Comparison of ENCODE assay signal across 20 mouse cellular contexts in genomic region chr5:17127501-17127900, GRCm38 (mm10).
"Had no signal": no experiment of that assay in that cellular context is flagged by ENCODE, and none has a peak within 500 bp of the region (broad histone marks: within the 10 kb centered on the region; RNA-seq: fewer than 3 reads in every experiment).

No protein-coding gene starts in this region.

- H3K9ac ChIP-seq: limb, embryonic 12.5 days; limb, embryonic 15.5 days; liver, embryonic 14.5 days; liver, postnatal 0 days; lung, embryonic 14.5 days; midbrain, embryonic 12.5 days; midbrain, embryonic 15.5 days; neural tube, embryonic 12.5 days; neural tube, embryonic 15.5 days; stomach, embryonic 15.5 days had no signal

- H3K4me3 ChIP-seq: limb, embryonic 12.5 days; limb, embryonic 15.5 days; midbrain, embryonic 12.5 days; midbrain, embryonic 15.5 days; neural tube, embryonic 12.5 days; neural tube, embryonic 15.5 days; stomach, embryonic 15.5 days had no signal

- H3K27me3 ChIP-seq: limb, embryonic 12.5 days; limb, embryonic 15.5 days; midbrain, embryonic 12.5 days; midbrain, embryonic 15.5 days; neural tube, embryonic 12.5 days; neural tube, embryonic 15.5 days; stomach, embryonic 15.5 days had no signal

- ATAC-seq: liver, postnatal 0 days; midbrain, embryonic 15.5 days had no signal

- H3K9me3 ChIP-seq: limb, embryonic 12.5 days; limb, embryonic 15.5 days; midbrain, embryonic 12.5 days; midbrain, embryonic 15.5 days; neural tube, embryonic 12.5 days; neural tube, embryonic 15.5 days; stomach, embryonic 15.5 days had no signal

- DNase-seq: kidney, postnatal 14 days; kidney, postnatal 4 days; left cerebral cortex, postnatal 4 days; liver, postnatal 0 days; lung, embryonic 14.5 days; right cerebral cortex, adult 18-20 months; right cerebral cortex, postnatal 14 days; right cerebral cortex, postnatal 4 days; spleen, adult 18-20 months; thymus, postnatal 25 days had no signal

- H3K27ac ChIP-seq: limb, embryonic 12.5 days; limb, embryonic 15.5 days; liver, embryonic 14.5 days; macrophage; midbrain, embryonic 12.5 days; midbrain, embryonic 15.5 days; neural tube, embryonic 12.5 days; neural tube, embryonic 15.5 days; stomach, embryonic 15.5 days had no signal

- H3K4me1 ChIP-seq: limb, embryonic 12.5 days; limb, embryonic 15.5 days; midbrain, embryonic 12.5 days; midbrain, embryonic 15.5 days; neural tube, embryonic 12.5 days; neural tube, embryonic 15.5 days; stomach, embryonic 15.5 days had no signal

- H3K36me3 ChIP-seq: limb, embryonic 12.5 days; limb, embryonic 15.5 days; midbrain, embryonic 12.5 days; midbrain, embryonic 15.5 days; neural tube, embryonic 12.5 days; neural tube, embryonic 15.5 days; stomach, embryonic 15.5 days had no signal

- H3K4me2 ChIP-seq: limb, embryonic 12.5 days; limb, embryonic 15.5 days; liver, embryonic 11.5 days; lung, embryonic 14.5 days; midbrain, embryonic 12.5 days; midbrain, embryonic 15.5 days; neural tube, embryonic 12.5 days; neural tube, embryonic 15.5 days; stomach, embryonic 15.5 days had no signal
